Mouse (Mus musculus): Measurements from ENCODE around the gene Slc10a4.

GRCm38 (mm10) chr5:72994424-72994823, 12.3 kb upstream of the Slc10a4 start:
- no peak for TF ChIP-seq CTCF (IDR thresholded peaks at IDR 0.05; ENCODE audit: low read depth, low read length)
- no peak for TF ChIP-seq POLR2A (IDR thresholded peaks at IDR 0.05; ENCODE audit: insufficient read depth, low read length)
